Mouse (Mus musculus) embryo, embryonic 11.5 days (tissue): ENCODE results near the gene Eif4g1.
A peak's percentile ranks its signal among the peaks of the same experiment; 100 is the strongest.
"Not testable (repeated sequence)": the region's sequence is repeated elsewhere in the genome, so short reads cannot be mapped to it uniquely, and the experiment has no call there.

ENCODE experiments used
- DNase-seq: peaks from one replicate; pipeline ENCODE4 v3.0.0-alpha.2; 2012; ENCODE audit warnings: low read depth, low spot score

The Eif4g1 gene

DNA sequence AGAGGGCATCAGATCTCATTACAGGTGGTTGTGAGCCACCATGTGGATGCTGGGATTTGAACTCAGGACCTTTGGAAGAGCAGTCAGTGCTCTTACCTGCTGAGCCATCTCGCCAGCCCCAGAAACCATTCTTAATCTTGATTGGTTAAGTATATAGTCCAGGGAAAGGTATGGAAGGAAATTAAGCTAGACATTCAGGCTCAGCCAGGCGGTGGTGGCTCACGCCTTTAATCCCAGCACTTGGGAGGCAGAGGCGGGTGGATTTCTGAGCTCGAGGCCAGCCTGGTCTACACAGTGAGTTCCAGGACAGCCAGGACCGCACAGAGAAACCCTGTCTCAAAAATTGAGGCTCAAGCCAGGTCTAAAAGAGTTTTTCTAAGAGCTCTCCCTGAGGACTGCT, at the start of gene Eif4g1:
Gene Eif4g1 (plus strand): TSS at position 301 of the 400 bp plus-strand sequence.
- not testable (repeated sequence) for DNase-seq

DNA sequence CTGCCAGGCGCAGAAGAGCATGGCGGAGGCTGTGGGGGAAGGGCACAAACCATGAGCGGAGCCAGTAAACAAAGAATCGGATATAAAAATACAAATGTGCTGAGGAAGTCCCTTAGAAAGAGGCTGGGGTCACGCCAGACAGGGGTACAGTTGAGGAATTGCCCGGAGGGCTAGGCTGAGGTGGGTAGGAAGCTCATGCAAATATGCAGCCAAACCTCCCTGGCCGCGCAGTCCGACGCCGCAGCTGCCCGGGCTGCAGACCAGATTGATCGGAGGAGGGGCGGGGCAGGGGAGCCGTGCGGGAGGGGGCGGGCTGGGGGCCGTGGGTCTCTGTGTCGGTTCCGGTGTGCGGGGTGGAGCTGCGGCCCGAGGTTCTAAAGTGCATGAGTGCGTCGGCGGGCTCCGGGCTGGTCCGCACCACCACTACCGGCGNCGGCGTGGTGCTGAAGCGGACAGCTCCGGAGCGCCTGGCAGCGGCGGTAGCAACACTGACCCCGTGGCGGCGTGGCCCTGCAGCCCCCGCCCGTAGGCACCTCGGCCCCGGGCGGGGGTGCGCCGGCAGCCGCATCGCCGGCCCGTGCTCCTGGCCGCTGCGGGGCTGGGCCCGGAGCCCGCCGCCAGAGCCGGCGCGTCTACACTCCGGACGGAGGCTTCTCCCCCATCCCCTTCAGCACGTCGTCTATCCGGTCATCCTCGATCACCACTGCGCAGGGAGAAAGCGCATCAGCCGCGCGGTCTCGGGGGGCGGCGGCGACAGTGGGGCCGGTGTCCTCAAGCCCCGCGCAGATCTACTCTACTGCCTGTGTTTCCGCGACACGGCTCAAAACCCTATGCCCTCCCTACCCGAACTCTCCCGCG, 48.3 kb upstream of the Eif4g1 start:
- peak; percentile 29 for DNase-seq

DNA sequence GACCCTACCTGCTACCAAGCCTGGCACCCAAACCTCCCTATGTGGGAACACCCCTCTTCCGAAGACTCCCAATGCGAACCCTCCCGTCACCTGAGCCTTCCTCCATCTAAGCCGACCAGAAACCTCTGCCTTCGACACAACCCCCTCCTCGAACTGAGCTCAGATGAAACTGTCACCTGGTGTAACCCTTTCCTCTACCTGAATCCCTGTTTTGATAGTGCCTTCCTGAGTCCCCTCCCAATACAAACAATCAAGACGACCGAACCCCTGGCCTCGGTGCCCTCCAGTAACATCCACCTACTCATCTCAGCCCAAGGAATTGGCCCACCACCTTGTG, 47.7 kb upstream of the Eif4g1 start:
- DNase-seq, result no peak

DNA sequence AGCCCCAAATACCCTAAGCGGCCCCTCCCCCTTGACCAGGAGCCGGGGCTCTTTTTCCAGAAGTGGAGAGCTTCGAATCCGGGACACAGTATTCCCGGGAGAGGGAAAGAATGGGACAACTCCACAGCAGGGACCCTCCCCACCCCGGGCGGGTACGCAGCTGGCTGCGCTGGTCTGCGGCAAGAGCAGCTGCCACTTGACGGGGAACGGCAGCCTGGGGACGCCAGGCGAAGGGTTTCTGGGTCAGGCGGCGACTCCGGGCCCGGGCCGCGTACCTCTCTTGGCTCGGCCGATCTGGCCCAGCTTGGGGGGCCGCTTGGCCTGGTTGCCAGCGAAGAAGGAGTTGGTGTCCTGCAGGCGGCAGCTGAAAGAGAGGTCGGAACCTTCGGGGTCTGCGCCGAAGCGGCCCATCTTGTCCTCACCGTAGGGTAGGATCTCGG, 47.3 kb upstream of the Eif4g1 start:
- no peak for DNase-seq

DNA sequence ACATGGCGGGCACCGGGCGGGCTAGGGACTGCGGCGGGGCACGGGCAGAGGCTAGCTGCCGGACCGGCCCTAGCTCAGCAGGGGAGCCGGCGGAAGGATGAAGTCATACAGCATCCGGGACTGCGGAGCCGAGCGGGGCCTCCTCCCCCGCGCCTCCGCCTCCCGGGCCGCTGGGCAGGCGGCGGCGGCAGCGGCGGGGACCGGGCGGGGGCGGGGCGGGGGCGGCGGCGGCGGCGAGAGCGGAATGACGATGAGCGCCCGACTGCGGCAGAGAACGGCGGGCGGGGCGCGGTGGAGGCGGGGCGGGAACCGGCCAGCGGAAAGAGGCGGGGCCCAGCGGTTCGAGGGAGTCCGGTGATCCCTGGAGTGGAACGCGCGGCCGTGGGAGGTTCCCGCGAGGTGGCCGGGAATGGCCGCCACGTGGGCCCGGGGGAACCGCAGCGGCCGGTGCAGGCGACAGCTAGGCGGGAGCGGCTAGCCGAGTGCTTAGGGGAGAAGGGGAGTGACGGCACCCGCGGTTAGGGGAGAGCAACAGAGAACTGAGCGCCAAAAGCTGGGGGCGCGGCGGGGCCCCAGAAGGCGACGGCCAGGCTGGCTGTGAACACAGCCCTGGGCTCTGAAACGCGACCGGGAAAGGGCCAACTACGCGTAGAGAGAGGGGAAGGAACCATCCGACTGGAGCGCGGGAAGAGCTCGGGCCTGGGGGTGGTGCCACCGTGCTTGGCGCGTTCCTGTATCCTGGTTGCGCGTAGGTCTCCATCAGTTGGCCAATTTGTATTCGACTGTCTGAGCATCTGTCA, 46.7 kb upstream of the Eif4g1 start, which contains the start of gene Camk2n2:
Gene Camk2n2 (minus strand): TSS at position 97 of the 800 bp plus-strand sequence.
- no peak for DNase-seq

DNA sequence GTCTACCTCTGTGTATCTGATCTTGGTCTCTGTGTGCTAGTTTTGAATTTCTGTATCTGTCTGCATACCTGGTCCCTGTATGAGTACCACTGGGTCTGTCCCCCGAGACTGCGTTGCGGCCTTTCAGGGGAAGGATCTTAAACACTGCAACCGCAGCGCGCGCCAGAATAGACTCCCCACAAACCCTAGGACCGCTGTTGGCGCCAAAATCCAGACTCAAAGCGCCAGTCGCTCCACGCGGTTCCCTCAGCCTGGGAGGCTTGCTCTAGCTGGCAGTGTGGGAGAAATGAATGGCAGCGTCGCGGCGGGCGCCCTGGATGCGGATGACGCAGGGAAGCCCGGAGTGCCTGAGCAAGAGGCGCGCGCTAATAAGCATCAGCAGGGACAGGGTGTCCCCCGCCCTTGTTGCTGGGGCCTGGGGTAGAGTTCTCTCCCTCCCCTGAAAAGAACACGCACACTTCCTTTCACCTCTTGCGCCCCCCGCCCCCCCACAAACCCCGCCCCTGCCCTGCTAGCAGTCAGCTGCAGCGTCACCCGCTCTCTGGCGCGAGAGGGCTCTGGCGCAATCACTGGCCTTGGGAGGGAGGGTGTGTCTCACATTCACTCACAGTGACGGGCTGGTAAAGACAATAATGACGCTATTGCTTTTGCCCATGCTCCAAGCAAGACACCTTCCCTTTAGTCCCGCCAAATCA, 46.0 kb upstream of the Eif4g1 start:
- DNase-seq, result peak; percentile 46

DNA sequence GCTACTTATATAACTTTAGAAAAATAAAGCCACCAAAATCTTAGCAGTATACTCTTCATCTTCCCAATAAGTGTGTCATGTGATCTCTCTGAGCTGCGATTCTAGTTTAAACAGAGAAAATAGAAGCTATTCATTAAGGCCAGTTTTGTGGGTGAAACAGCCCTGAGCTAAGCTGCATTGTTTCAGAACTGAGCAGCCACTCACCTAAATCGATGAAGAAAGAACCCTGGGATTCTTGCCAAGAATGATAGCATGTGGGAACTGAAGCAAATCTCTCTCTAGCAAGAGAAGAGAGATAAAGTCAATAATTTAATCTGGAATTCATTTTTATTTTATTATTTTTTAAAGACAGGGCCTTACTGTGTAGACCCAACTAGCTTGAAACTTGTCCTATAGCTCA, 44.9 kb upstream of the Eif4g1 start:
- DNase-seq, result no peak

DNA sequence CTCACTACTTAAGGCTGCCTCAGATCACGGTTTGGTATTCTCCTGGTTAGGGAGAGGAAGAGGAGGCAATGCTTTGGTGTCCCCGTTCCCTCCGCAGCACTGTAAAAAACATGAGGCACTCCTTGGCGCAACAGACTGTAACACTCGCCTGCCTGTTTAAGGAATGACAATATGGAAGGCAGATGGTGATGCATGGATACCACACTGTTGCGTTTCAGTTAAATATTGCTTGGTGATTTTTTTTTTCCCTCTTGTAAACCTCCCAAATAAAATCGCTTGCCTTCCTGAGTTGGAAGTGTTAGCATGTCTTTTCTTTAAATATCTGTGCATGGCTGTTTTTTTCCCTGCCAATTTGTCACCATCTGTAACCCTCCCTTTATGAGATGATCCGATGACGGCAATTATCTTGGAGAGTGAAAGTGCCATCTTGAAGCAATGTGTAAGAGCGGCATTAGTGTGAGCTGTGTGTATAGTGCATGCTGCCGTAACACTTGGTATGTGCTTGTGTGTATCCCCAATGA, 39.2 kb upstream of the Eif4g1 start:
- DNase-seq, result no peak

DNA sequence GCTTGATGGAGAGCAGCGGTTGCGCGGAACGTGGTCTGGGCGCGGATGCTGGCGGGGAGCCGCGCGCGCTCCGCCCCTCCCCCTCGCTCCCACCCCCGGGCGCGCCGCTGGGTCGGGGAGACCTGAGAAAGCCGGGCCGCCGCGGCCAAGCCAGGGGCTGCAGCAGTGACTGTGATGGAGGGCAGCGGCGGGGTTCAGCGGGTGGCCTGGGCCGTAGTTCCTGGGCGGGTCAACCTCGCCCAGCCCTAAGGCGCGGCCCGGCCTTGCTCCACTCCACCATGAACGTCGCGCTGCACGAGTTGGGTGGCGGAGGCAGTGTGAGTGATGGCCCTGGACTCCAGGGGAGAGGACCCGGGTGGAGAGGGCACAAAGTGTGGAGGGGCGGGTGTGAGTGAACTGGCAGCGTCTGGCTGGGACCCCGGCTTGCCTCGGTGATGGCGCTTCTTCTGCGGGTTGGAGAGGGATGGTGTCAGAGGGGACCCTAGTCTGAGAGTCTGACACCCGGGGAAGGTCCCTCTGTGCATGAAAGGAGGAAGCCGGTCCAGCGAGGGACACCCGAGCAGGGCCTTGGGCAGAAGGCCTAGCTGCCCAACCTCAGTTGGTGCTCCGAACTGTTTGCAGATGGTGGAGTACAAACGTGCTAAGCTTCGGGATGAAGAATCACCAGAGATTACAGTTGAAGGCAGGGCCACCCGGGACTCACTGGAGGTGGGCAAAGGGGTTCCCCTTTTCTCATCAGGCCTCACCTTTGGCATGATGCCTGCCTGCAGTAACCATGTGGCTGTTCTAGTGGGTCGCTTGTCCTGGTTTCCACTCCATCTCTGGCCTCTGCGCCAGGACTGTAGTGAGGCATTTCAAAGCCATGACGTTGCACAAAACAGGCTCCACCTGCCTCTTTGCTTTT, 38.1 kb upstream of the Eif4g1 start, which contains the start of gene Ece2:
Gene Ece2 (plus strand): TSS at position 98 of the 904 bp plus-strand sequence.
- no peak for DNase-seq

DNA sequence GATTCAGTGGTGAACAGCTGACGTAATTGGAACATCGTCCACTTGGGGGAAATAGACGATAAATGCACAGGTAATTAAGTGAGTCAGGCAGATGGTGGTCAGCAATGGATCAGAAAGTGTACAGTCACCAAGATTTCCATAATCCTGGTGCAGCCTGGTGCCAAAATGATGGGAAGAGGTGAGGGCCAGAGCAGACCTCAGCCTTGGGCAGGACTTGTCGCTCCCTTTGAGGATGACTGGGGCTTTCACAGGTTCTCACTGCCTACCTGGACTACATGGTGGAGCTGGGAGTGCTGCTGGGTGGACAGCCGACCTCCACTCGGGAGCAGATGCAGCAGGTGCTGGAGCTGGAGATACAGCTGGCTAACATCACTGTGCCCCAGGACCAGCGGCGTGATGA, 30.7 kb upstream of the Eif4g1 start:
- no peak for DNase-seq

DNA sequence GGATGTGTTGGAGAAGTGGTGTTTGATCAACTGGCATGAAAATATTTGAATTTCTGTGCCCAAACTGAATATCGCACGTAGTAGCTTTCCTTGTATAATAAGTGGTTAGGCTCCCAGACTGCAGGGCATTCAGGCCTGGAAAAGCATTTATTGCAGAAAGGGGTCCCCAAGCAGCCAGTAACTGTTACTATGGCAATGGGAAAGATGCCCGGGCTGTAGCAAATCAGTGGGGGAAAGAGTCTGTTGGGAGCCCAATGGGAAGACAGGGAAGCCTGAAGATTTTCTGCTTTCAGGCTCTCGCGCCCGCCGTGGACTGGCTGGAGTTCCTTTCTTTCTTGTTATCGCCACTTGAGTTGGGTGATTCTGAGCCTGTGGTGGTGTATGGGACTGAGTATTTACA, 29.7 kb upstream of the Eif4g1 start:
- no peak for DNase-seq

DNA sequence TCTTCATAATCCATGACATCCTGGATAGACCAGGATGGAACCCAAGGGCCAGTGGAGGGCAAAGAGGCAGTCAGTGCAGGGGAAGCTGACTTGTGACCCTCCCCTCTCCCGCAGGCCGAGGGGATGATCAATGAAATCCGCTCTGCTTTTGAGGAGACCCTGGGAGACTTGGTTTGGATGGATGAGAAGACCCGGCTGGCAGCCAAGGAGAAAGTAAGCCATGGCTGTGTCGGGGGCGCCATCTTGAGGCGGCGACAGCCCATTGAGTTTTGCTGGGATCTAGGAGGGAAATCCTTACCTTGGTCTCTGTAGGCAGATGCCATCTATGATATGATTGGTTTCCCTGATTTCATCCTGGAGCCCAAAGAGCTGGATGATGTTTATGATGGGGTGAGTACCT, 26.0 kb upstream of the Eif4g1 start:
- peak; percentile 46 for DNase-seq

DNA sequence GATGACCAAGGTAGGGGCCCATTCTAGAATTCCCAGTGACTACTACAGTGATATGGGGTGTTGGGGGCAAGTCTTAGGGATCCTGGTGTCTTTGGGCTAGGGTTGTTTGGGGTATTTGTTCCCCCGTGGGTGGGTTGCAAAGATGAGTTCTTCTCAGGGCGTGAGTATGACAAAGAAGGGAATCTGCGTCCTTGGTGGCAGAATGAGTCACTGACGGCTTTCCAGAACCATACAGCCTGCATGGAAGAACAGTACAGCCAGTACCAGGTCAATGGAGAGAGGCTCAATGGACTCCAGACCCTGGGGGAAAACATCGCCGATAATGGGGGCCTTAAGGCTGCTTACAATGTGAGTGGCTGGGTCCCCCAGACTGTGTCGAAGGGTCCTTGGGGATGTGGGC, 24.2 kb upstream of the Eif4g1 start:
- DNase-seq, result no peak

DNA sequence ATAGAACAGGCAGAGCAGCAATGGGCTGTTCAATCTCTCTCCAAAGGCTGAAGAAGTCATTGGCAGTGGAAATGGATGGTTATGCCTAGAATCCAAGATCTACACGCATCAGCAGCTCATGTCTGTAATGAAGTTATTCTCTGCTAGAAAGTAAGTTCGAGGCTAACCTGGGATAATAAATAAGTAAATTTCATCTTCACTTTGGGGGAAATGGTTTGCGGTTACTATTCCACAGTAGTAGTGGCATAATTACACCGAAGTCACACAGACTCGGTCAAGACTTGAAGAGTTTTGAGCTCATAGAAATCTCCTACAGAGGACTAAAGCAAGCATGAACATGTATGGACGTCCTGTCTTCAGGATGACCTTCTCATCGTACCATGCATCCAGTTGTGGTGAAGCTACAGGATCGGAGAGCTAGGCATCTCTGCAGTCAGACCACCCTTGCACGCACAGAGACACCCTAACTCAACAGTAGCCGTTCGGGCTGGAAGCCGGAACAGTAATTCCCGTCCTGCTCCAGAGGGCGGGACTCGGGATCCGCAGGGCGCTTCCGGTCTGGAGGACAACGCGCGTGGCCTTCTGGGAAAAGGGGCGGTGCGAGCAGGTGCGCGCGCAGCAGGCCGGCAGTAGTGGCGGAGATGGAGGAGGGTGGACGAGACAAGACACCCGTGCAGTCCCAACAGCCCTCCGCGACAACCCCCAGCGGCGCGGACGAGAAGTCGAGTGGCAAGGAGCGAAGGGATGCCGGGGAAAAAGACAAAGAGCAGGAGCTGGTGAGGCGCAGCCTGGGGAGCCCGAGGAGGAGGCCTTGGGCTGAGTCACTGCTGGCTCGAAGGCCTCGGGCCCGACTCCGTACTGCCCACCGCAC, 16.8 kb upstream of the Eif4g1 start, which contains the start of gene Psmd2:
Gene Psmd2 (plus strand): TSS at position 577 of the 871 bp plus-strand sequence.
- DNase-seq, result peak; percentile 93

DNA sequence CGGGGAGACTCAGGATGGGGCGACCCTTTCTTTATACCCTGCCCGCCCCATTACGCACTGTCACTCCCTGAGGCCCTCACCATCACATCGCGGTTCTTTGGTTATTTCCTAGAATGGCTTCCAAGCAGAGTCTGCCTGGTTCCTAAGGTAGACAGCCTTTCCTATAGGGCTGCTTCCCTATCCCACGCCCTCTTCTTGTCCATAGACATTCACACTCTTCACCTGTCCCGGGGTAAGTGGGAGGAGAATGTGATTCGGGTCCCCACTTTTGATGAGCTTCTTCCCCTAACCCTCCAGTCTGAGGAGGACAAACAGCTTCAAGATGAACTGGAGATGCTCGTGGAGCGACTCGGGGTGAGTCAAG, 16.2 kb upstream of the Eif4g1 start:
- no peak for DNase-seq

DNA sequence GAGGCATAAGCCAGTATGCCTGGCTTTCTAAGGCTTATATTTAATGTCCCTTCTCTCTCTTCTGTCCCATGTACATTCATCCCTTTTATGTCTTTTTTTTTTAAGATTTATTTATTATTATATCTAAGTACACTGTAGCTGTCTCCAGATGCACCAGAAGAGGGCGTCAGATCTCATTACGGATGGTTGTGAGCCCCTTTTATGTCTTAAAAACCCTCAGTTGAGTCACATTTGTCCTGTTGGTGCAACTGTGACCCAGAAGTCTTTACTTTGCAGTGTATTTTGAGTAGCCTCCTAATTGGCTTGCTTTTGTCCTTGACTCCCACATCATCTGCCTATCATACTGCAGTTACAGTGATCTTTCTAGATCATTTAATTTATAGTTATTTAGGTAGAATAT, 14.8 kb upstream of the Eif4g1 start:
- no peak for DNase-seq

DNA sequence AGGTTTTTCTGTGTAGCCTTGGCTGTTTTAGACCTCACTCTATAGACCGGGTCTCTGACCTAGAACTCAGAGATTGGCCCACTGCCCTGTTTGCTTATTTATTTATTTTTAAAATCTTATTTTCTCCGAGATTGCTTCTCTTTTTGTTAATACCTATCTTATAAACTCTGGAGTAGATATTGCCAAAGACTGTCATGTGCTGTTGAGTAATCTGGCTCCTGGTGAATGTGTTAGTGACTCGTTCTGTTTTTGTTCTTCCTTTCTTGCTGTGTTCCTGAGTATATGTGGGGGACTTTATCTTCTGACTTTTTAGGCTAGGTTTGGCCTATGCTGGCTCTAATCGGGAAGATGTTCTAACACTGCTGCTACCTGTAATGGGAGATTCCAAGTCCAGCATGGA, 10.5 kb upstream of the Eif4g1 start:
- DNase-seq, result no peak

DNA sequence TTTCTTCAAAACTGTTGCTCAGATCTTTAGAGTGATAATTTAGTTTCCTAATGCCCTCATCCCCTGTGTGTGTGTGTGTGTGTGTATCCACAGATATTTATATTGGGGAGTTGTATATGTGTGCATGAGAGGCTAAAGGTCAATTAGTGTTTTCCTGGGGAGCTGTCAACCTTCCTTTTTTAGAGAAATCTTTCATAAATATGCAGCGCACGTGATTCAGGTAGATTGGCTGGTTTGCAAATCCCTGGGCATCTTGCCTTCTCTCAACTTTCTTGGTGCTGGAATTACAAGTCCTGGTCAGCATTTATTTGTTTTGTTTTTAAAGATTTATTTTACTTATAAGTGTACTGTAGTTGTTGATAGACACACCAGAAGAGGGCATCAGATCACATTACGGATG, 2.2 kb downstream of the Eif4g1 start:
- DNase-seq, result no peak

DNA sequence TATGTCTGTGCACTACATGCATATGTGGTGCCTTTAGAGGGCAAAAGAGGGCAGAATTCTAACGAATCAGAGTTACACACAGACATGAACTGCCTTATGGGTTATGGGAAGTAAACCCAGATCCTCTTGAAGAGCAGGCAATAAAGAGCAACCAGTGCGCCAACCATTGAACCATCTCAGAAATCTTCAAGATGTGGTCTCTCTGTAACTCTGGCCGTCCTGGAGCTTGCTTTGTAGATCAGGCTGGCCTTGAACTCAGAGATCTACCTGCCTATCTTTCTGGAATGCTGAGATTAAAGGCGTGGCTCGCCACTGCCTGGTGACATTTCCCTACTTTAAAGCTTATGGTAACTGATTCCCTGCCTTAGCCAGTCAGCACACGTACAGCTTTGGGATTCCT, 3.8 kb downstream of the Eif4g1 start:
- no peak for DNase-seq

DNA sequence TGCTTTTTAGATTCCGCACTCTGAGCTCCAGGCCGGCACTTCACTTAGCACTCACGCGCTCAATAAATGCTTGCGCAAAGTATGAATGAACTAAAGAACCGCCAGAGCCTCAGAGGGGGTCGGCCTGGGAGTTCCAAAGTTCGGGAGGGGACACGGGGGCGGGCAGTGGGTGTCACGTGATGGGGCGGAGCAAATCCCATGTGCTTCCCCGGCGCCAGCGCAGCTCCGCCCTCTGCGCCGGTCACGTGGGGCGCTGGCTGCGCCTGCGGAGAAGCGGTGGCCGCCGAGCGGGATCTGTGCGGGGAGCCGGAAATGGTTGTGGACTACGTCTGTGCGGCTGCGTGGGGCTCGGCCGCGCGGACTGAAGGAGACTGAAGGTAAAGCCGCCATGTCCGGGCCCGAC, 4.4 kb downstream of the Eif4g1 start:
- peak; percentile 94 for DNase-seq
